Mouse (Mus musculus) ES-E14 (cell line): ENCODE results near the gene Ano7. TPM values are rescaled to one million over a fixed set of nuclear protein-coding genes. Genes with fewer than 3 reads are reported as not detected.

Experiments used
- DNase-seq: peaks from one replicate; pipeline ENCODE4 v3.0.0-alpha.2; 2013; ENCODE audit warnings: low read depth, low spot score
- H3K27ac ChIP-seq: 2 replicates; pipeline ENCODE4 v1.5.1; 2012; ENCODE audit warnings: low read depth, mild to moderate bottlenecking, low read length, moderate library complexity, mixed read lengths; ENCODE audit not compliant: poor library complexity, insufficient read depth, severe bottlenecking
- H3K36me3 ChIP-seq: 2 replicates; pipeline ENCODE4 v1.6.1; 2012; ENCODE audit warnings: mild to moderate bottlenecking, low read length, moderate library complexity, mixed read lengths; ENCODE audit not compliant: control insufficient read depth, poor library complexity, insufficient read depth, severe bottlenecking
- H3K4me1 ChIP-seq, 2 experiments: fragments of 150-350 bp in 1 of 2; sonication (generic) in 1 of 2; 2 replicates each; pipeline ENCODE4 v1.6.1; 2012; ENCODE audit warnings: low read length in 2 of 2, mild to moderate bottlenecking in 1 of 2, mixed read lengths in 1 of 2; ENCODE audit not compliant: control insufficient read depth in 2 of 2, insufficient read depth in 2 of 2, poor library complexity in 1 of 2
- H3K4me3 ChIP-seq, 2 experiments: fragments of 150-350 bp in 1 of 2; sonication (generic) in 1 of 2; 2 replicates each; pipeline ENCODE4 v1.5.1; 2012; ENCODE audit warnings: low read length in 2 of 2, low read depth in 1 of 2, mild to moderate bottlenecking in 1 of 2, mixed read lengths in 1 of 2; ENCODE audit not compliant: insufficient read depth in 1 of 2, poor library complexity in 1 of 2, severe bottlenecking in 1 of 2
- H3K9ac ChIP-seq: 2 replicates; pipeline ENCODE4 v1.6.1; 2012; ENCODE audit warnings: low read depth, mild to moderate bottlenecking, low read length, mixed read lengths; ENCODE audit not compliant: poor library complexity, insufficient read depth, severe bottlenecking
- H3K9me3 ChIP-seq: fragments of 150-350 bp; sonication (generic); 2 replicates; pipeline ENCODE4 v1.6.1; 2012; ENCODE audit warnings: low read depth, mild to moderate bottlenecking, low read length; ENCODE audit not compliant: control insufficient read depth, insufficient read depth
- CHD2 ChIP-seq: IDR thresholded peaks from 2 replicates; pipeline ENCODE4 v1.6.1; 2014; ENCODE audit warnings: mild to moderate bottlenecking, low read depth, low read length, inconsistent platforms
- HCFC1 ChIP-seq: IDR thresholded peaks from 2 replicates; pipeline ENCODE4 v1.6.1; 2012; ENCODE audit warnings: low read length, inconsistent platforms, borderline replicate concordance; ENCODE audit not compliant: insufficient read depth
- MAFK ChIP-seq: IDR thresholded peaks from 2 replicates; pipeline ENCODE4 v1.6.1; 2014; ENCODE audit warnings: mild to moderate bottlenecking, low read depth, low read length, inconsistent platforms; ENCODE audit not compliant: insufficient read depth
- ZC3H11A ChIP-seq: IDR thresholded peaks from 2 replicates; pipeline ENCODE4 v1.6.1; 2012; ENCODE audit warnings: low read depth, mild to moderate bottlenecking, inconsistent platforms, low read length, borderline replicate concordance
- ZNF384 ChIP-seq: IDR thresholded peaks from 2 replicates; pipeline ENCODE4 v1.6.1; 2012; ENCODE audit warnings: low read depth, low read length, inconsistent platforms
- in situ Hi-C, 2 experiments: fragments of 600-800 bp; cut with MboI; formaldehyde crosslinking; loops; one replicate each; pipeline ENCODE4 v1.15.1; 2025; ENCODE audit warnings: low sequenced_read_pairs in 2 of 2, inconsistent platforms in 1 of 2; ENCODE audit not compliant: unreplicated experiment in 2 of 2
- total RNA-seq: library from RNA; depleted of rRNA; stranded (reverse); fragments of 300-350 nt; gene quantifications from 2 replicates; pipeline ENCODE4 v1.2.3, GENCODE M21; 2012

Ano7 gene
- total RNA-seq, 1 experiment: 0.13 TPM

DNA sequence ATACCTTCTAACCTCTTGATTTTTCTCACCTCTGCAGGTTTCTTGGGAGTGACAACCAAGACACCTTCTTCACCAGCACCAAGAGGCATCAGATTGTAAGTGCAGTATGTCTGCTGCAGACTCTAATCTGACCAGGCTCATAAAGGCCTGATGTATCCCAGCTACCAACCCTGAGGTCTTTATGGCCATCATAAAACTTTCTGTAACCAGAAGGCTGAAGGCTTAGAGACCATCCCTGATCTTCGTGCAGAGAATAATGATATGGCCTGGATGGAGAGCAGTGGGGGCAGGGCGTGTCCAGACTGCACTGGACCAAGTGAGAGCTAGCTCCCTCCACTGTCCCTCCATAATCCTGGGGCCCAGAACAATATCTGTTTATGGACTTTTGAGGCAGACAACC, 13.5 kb downstream of the Ano7 start:
- H3K9ac ChIP-seq: no peak overlapping the region
- in situ Hi-C loops: no loop called here
- no peaks in the 10 kb centered on the region; a peak in 1 of 4 replicates for H3K4me1 ChIP-seq
- H3K27ac ChIP-seq: no peak overlapping the region
- TF ChIP-seq ZC3H11A (no peak), ZNF384 (no peak), HCFC1 (no peak)
- H3K36me3 ChIP-seq: no peaks in the 10 kb centered on the region
- no peak overlapping the region for H3K4me3 ChIP-seq
- H3K9me3 ChIP-seq: no peaks in the 10 kb centered on the region
- no peak for DNase-seq

DNA sequence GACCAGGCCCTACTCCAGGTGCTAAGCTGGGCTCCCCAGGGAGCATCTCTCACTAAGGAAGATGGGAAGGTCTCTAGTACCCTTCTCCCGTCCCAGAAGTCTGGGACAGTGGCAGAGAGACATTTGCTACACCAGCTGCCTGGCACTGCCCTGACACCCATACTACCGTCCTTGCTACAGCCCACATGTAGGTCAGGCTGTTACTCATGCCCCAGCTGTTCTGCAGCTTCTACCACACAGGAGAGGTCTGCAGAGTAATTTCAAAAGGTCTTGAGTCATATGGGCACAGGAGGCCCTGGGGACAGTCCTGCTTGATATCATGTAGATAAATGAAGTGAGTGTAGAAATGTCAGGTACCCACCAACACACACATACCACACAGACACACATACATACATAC, 15.2 kb downstream of the Ano7 start:
- no peak overlapping the region for H3K9ac ChIP-seq
- no peaks in the 10 kb centered on the region; a peak in 1 of 4 replicates for H3K4me1 ChIP-seq
- no peak for DNase-seq
- H3K36me3 ChIP-seq: no peaks in the 10 kb centered on the region
- H3K27ac ChIP-seq: no peak overlapping the region
- H3K4me3 ChIP-seq: no peak overlapping the region
- in situ Hi-C loops: no loop called here
- no peaks in the 10 kb centered on the region for H3K9me3 ChIP-seq
- TF ChIP-seq ZC3H11A (no peak), MAFK (no peak), HCFC1 (no peak), CHD2 (no peak), ZNF384 (no peak)

DNA sequence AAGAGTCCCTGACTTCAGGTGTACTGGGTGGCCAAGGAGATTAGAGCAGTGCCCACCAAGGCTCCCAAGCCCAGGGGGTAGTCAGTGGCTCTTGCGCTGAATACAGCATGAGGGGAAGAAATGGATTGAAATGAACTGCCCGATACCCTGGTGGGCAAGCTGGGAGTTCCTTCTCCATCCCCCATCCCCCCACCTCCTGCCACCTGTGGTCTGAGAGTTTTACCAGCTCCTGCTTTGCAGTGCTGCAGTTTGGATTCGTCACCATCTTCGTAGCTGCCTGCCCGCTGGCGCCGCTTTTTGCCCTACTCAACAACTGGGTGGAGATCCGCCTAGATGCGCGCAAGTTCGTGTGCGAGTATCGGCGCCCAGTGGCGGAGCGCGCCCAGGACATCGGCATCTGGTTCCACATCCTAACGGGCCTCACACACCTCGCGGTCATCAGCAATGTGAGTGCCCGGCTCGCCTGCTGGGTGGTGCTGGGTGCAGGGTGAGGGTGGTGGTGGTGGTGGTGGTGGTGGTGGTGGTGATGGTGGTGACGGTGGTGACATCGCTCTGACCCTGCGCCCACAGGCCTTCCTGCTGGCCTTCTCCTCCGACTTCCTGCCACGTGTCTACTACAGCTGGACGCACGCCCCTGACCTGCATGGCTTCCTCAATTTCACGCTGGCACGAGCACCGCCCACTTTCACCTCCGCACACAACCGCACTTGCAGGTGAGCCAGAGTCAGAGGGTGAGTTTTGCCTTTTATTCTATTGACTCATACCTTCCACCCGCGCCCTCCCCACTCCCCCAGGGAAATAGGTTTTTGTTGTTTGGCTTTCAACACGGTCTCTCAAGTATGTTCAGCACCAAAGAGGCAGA, 27.7 kb downstream of the Ano7 start:
- no peak for TF ChIP-seq ZNF384

GRCm38 (mm10) chr1:93403403-93403802, 29.7 kb downstream of the Ano7 start:
- Histone ChIP-seq H3K27ac (no peak overlapping the region), H3K4me1 (peaks cover 2 to 7% of the 10 kb centered on the region in 2 experiments; a peak in 2 of 4 replicates), H3K9me3 (no peaks in the 10 kb centered on the region), H3K4me3 (no peak overlapping the region), H3K9ac (no peak overlapping the region), H3K36me3 (peaks cover 21% of the 10 kb centered on the region)
- in situ Hi-C loops: no loop called here
- DNase-seq: no peak
- no peak for TF ChIP-seq HCFC1
- TF ChIP-seq MAFK: no peak
- TF ChIP-seq ZC3H11A: no peak
- no peak for TF ChIP-seq ZNF384
- no peak for TF ChIP-seq CHD2

More for the DNA sequence above, 27.7 kb downstream of the Ano7 start:
- peak; percentile 19 for DNase-seq
- H3K9ac ChIP-seq: peak overlapping the region; percentile 17; the same call in 1 of the 2 replicates
- no peaks in the 10 kb centered on the region for H3K9me3 ChIP-seq
- in situ Hi-C loops: no loop called here
- peaks cover 2 to 7% of the 10 kb centered on the region in 2 experiments; a peak in 2 of 4 replicates for H3K4me1 ChIP-seq
- peak overlapping the region; percentile 66 to 68 for H3K4me3 ChIP-seq
- H3K27ac ChIP-seq: no peak overlapping the region
- peaks cover 2% of the 10 kb centered on the region for H3K36me3 ChIP-seq

GRCm38 (mm10) chr1:93432087-93432486, 58.4 kb downstream of the Ano7 start:
- H3K36me3 ChIP-seq: peaks cover 41% of the 10 kb centered on the region
- TF ChIP-seq ZC3H11A (no peak), MAFK (no peak), CHD2 (no peak), HCFC1 (no peak), ZNF384 (no peak)
- DNase-seq: no peak
- H3K4me1 ChIP-seq: no peaks in the 10 kb centered on the region
- no peak overlapping the region for H3K9ac ChIP-seq
- no peak overlapping the region for H3K27ac ChIP-seq
- no peak overlapping the region for H3K4me3 ChIP-seq
- H3K9me3 ChIP-seq: no peaks in the 10 kb centered on the region
- in situ Hi-C loops: no loop called here
